Mouse (Mus musculus) stomach, postnatal 0 days (tissue): ENCODE data around the gene Gm20721.

ENCODE experiments used
- CTCF ChIP-seq: IDR thresholded peaks from 2 replicates; pipeline ENCODE4 v1.5.1; 2016; ENCODE audit warnings: antibody characterized with exemption, low read depth, mild to moderate bottlenecking, moderate library complexity
- EP300 ChIP-seq: optimal IDR thresholded peaks from 2 replicates; pipeline ENCODE3; 2016; ENCODE audit warnings: antibody characterized with exemption

DNA sequence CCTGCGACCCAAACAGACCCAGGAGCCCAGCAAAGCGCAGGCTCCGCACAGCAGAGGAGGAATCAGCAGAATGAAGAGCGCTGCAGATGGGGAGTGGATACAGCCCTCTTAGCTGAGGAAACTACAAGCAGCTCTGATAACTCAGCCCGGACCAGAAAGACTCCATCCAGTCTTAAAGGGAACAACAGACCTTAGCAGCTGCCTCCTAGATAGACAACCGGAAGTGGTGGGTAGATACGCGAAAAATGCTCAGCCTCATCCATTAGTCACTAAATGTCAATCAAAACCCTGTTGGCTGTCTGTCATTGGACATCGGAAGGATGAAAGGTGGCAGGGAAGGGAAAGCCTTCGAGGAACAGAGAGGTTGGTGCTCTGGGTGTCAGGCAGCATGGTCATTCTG, 20.1 kb upstream of the Gm20721 start:
- TF ChIP-seq CTCF (no peak), EP300 (no peak)
